Mouse (Mus musculus) heart, postnatal 36 days (tissue): ENCODE data around the gene Trim17. TPM values are rescaled to one million over a fixed set of nuclear protein-coding genes. Genes with fewer than 3 reads are reported as not detected.

ENCODE experiments used
- DNase-seq, 2 experiments: peaks; one replicate each; pipeline ENCODE4 v3.0.0; 2021 to 2022
- intact Hi-C: fragments of 180-260 bp; cut with DNase I; formaldehyde crosslinking; loops from one replicate; pipeline ENCODE4 v1.15.1; 2025
- total RNA-seq, 2 experiments: library from RNA; stranded (reverse); gene quantifications; 2 replicates each; pipeline ENCODE4 v1.2.3; 2021

Gene Trim17
- total RNA-seq, 2 experiments from 2014 or later = 0.11 to 0.16 TPM

GRCm38 (mm10) chr11:58964216-58964615 is 9.7 kb downstream of the Trim17 start:
- intact Hi-C loops = no loop called here
- DNase-seq = no peak

- intact Hi-C loops = loop anchor here (5.0 kb wide), 1 partner anchor 47 kb away; no protein-coding TSS in a partner anchor
- no peak for DNase-seq
Measured at GRCm38 (mm10) chr11:58965001-58965760, 10.7 kb downstream of the Trim17 start.

GRCm38 (mm10) chr11:58967346-58967745 is 12.9 kb downstream of the Trim17 start:
- DNase-seq = no peak
- intact Hi-C loops = loop anchor here (5.0 kb wide), 1 partner anchor 45 kb away; no protein-coding TSS in a partner anchor

- DNase-seq = no peak
- intact Hi-C loops = loop anchor here (5.0 kb wide), 1 partner anchor 44 kb away; no protein-coding TSS in a partner anchor
Measured at GRCm38 (mm10) chr11:58968551-58968950, 14.1 kb downstream of the Trim17 start.

GRCm38 (mm10) chr11:58969027-58969426 is 14.5 kb downstream of the Trim17 start:
- intact Hi-C loops = loop anchor here (5.0 kb wide), 1 partner anchor 43 kb away; no protein-coding TSS in a partner anchor
- no peak for DNase-seq

- DNase-seq = no peak
- intact Hi-C loops = loop anchor here (5.0 kb wide), 1 partner anchor 43 kb away; no protein-coding TSS in a partner anchor
Measured at GRCm38 (mm10) chr11:58969659-58970058, 15.2 kb downstream of the Trim17 start.

- intact Hi-C loops = no loop called here
Measured at GRCm38 (mm10) chr11:58970831-58971530, 16.5 kb downstream of the Trim17 start.

GRCm38 (mm10) chr11:58971796-58972195 is 17.3 kb downstream of the Trim17 start:
- intact Hi-C loops = no loop called here

More at GRCm38 (mm10) chr11:58970831-58971530, 16.5 kb downstream of the Trim17 start:
- no peak for DNase-seq

GRCm38 (mm10) chr11:58974414-58974813 is 19.9 kb downstream of the Trim17 start:
- DNase-seq = no peak
- intact Hi-C loops = no loop called here

More at GRCm38 (mm10) chr11:58971796-58972195, 17.3 kb downstream of the Trim17 start:
- no peak for DNase-seq

- no peak for DNase-seq
- intact Hi-C loops = loop anchor here (5.0 kb wide), 1 partner anchor 130 kb away; the partner anchor contains the start of gene Gm12258
Measured at GRCm38 (mm10) chr11:58977150-58977549, 22.7 kb downstream of the Trim17 start.

GRCm38 (mm10) chr11:58977607-58978026 is 23.1 kb downstream of the Trim17 start:
- intact Hi-C loops = loop anchor here (2.0 to 5.0 kb wide), 2 partner anchors 21 to 130 kb away; partner anchors contain the start of gene Gm12258
- DNase-seq = no peak

- peak; percentile 68 to 74 for DNase-seq
- intact Hi-C loops = loop anchor here (2.0 to 5.0 kb wide), 2 partner anchors 21 to 131 kb away; partner anchors contain the start of gene Gm12258
Measured at GRCm38 (mm10) chr11:58978027-58978705, 23.7 kb downstream of the Trim17 start, which contains the start of gene Trim11. Gene Trim11, plus strand, starts transcription at chr11:58978093.

- intact Hi-C loops = loop anchor here (2.0 to 5.0 kb wide), 2 partner anchors 22 to 131 kb away; partner anchors contain the start of gene Gm12258
Measured at GRCm38 (mm10) chr11:58978706-58979030, 24.2 kb downstream of the Trim17 start.

GRCm38 (mm10) chr11:58979183-58979582 is 24.7 kb downstream of the Trim17 start:
- DNase-seq = no peak
- intact Hi-C loops = loop anchor here (2.0 to 5.0 kb wide), 2 partner anchors 22 to 132 kb away; partner anchors contain the start of gene Gm12258

More at GRCm38 (mm10) chr11:58978706-58979030, 24.2 kb downstream of the Trim17 start:
- DNase-seq = no peak

- DNase-seq = no peak
- intact Hi-C loops = loop anchor here (2.0 to 5.0 kb wide), 2 partner anchors 23 to 132 kb away; partner anchors contain the start of gene Gm12258
Measured at GRCm38 (mm10) chr11:58979661-58980060, 25.2 kb downstream of the Trim17 start.

- DNase-seq = no peak
- intact Hi-C loops = no loop called here
Measured at GRCm38 (mm10) chr11:58980381-58980990, 26.0 kb downstream of the Trim17 start.

- intact Hi-C loops = no loop called here
- DNase-seq = peak; percentile 69 to 70
Measured at GRCm38 (mm10) chr11:58981541-58982447, 27.3 kb downstream of the Trim17 start.

- DNase-seq = no peak
Measured at GRCm38 (mm10) chr11:58982471-58983097, 28.1 kb downstream of the Trim17 start.

More at GRCm38 (mm10) chr11:58982471-58983097, 28.1 kb downstream of the Trim17 start:
- intact Hi-C loops = no loop called here
